Mouse (Mus musculus) testis, adult 2 months (tissue): ENCODE data around the gene Fam222b.

ENCODE experiments used
- CTCF ChIP-seq: fragments of 200-500 bp; IDR thresholded peaks from 2 replicates; pipeline ENCODE4 v1.5.1; 2012; ENCODE audit warnings: low read depth, mild to moderate bottlenecking, inconsistent platforms, low read length, moderate library complexity; ENCODE audit not compliant: control insufficient read depth, insufficient read depth, insufficient replicate concordance
- POLR2A ChIP-seq: fragments of 200-500 bp; IDR thresholded peaks from 2 replicates; pipeline ENCODE4 v1.6.1; 2012; ENCODE audit warnings: low read depth, mild to moderate bottlenecking, inconsistent platforms, low read length, moderate library complexity; ENCODE audit not compliant: control insufficient read depth

DNA sequence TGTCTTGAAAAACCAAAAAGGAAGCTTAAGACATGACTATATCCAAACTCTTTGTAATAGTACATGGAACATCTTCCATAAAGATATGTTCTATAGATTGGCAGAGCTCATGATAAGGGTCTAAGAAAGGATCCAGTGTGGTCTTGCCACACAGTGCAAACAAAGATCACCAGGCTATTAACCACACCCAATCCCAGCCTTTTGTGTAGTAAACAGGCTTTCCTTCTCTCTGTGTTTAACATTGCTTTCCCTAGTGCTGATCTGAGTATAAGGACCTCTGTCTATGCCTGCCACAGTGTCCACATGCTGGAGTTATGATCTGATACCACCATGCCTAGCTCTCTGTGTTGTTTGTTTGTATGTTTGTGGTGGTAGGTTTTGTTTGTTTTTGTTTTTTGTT is 29.3 kb downstream of the Fam222b start:
- no peak for TF ChIP-seq POLR2A
- no peak for TF ChIP-seq CTCF
